Mouse (Mus musculus): ENCODE measurements around the gene Olfr160. TPM values are rescaled to one million over a fixed set of nuclear protein-coding genes. Genes with fewer than 3 reads are reported as not detected.

Olfr160 gene
- not detected in 2 replicates for polyA plus RNA-seq (2012; rRNA removed; ENCODE audit: low replicate concordance)

DNA sequence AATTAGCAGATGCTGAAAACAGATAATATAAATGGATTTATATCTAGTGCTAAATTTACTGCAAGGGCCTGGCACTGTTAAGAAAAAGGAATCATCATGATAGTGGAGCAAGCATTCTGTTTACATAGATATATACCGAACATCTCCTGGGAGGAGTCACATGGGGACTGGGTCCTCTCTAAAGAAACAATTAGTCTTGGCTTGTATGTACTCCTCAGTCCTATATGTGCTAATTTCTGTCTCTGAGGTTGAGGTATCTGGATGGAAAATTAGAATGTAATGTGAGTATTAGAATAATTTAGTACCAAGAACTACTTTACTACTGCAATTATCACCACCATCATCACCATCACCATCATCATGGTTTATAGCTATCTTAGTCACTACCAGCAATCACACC is at the start of gene Olfr160:
Olfr160 (minus strand) TSS at position 101 of the 400 bp plus-strand sequence.

DNA sequence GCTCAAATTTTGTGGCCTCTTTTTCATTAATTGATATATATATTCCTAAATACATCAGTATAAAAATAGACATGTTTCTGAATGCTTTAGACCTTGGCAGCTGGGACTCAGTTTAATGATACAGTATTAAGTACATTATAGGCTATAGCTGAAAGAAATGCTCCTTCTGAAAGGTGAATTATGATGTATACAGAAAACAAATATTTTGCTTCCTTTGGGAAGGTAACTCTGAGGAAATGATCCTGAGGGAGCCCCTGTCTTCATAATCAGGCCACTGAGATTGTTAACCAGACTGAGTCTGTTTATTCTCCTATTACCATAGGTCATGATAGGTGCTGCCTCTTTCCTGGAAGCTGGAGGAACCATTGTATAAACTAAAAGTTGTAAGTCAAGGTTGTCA is 28.8 kb upstream of the Olfr160 start, which contains the start of gene Olfr874:
Olfr874 (plus strand) TSS at position 301 of the 400 bp plus-strand sequence.

DNA sequence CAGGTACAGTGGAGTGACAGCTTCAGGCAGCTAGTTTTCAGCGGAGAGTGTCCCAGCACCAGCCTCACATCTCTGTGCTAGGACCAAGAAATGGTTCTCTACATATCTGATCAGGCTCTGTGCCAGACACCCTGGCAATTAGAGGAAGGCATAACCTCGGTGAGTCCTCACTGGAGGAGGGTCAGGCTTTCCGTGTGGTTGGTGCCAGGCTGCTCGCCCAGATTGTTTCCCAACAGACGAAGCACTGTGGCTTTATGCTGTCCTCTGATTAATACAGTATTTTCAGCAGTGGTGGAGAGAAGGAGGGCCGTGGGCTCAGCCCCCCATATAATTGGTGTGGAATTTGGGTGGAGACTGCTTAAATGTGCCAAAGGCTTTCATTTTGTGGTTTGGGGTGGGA is 46.9 kb downstream of the Olfr160 start, which contains the start of gene Panx3:
Panx3 (minus strand) TSS at position 121 of the 400 bp plus-strand sequence.

Other genes with a start within 250 kb of the Olfr160 start
- gene Msantd2, start 226.9 kb downstream of the Olfr160 start, polyA plus RNA-seq (2012; rRNA removed; ENCODE audit: low replicate concordance): 18.1 and 21.3 TPM in 2 replicates
- 59.3 and 80.1 TPM in 2 replicates for gene Esam, start 188.2 kb downstream of the Olfr160 start, polyA plus RNA-seq (2012; rRNA removed; ENCODE audit: low replicate concordance)
- gene Vsig2, start 177.0 kb downstream of the Olfr160 start, polyA plus RNA-seq (2012; rRNA removed; ENCODE audit: low replicate concordance): 12.1 and 19.5 TPM in 2 replicates
- 3.0 and 8.3 TPM in 2 replicates for gene Nrgn, start 163.3 kb downstream of the Olfr160 start, polyA plus RNA-seq (2012; rRNA removed; ENCODE audit: low replicate concordance)
- gene Siae, start 160.6 kb downstream of the Olfr160 start, polyA plus RNA-seq (2012; rRNA removed; ENCODE audit: low replicate concordance): 6.1 and 17.9 TPM in 2 replicates
- 0.70 TPM in 1 of 2 replicates, not detected in the other for gene Spa17, start 102.5 kb downstream of the Olfr160 start, polyA plus RNA-seq (2012; rRNA removed; ENCODE audit: low replicate concordance)
- gene Tbrg1, start 58.9 kb downstream of the Olfr160 start, polyA plus RNA-seq (2012; rRNA removed; ENCODE audit: low replicate concordance): 32.2 and 57.9 TPM in 2 replicates
- 0.46 TPM in 1 of 2 replicates, not detected in the other for gene Panx3, start 47.0 kb downstream of the Olfr160 start, polyA plus RNA-seq (2012; rRNA removed; ENCODE audit: low replicate concordance)
- not detected in 2 replicates for gene Olfr874, start 28.9 kb upstream of the Olfr160 start, polyA plus RNA-seq (2012; rRNA removed; ENCODE audit: low replicate concordance)
- not detected in 2 replicates for gene Olfr875, start 55.6 kb upstream of the Olfr160 start, polyA plus RNA-seq (2012; rRNA removed; ENCODE audit: low replicate concordance)
- not detected in 2 replicates for gene Olfr876, start 86.8 kb upstream of the Olfr160 start, polyA plus RNA-seq (2012; rRNA removed; ENCODE audit: low replicate concordance)
- gene Olfr877, start 138.0 kb upstream of the Olfr160 start, polyA plus RNA-seq (2012; rRNA removed; ENCODE audit: low replicate concordance): 0.17 TPM in 1 of 2 replicates, not detected in the other
- not detected in 2 replicates for gene Olfr145, start 180.5 kb upstream of the Olfr160 start, polyA plus RNA-seq (2012; rRNA removed; ENCODE audit: low replicate concordance)
- gene Olfr878, start 201.6 kb upstream of the Olfr160 start, polyA plus RNA-seq (2012; rRNA removed; ENCODE audit: low replicate concordance): not detected in 2 replicates